Mouse (Mus musculus) forebrain, embryonic 16.5 days (tissue): Measurements from ENCODE around the gene Adcy5. TPM values are rescaled to one million over a fixed set of nuclear protein-coding genes. Genes with fewer than 3 reads are reported as not detected.

Source experiments
- ATAC-seq: fragments of 200-750 bp; cut with Nextera tagmentation; 2 replicates; pipeline ENCODE4 v1.8.0; 2017; ENCODE audit warnings: mild to moderate bottlenecking, moderate library complexity
- H3K27ac ChIP-seq: fragments of 300-500 bp; sonication (generic); 2 replicates; pipeline ENCODE4 v1.5.1; 2014; ENCODE audit warnings: low read length, control low read depth
- H3K27me3 ChIP-seq: fragments of 300-500 bp; sonication (generic); replicated peaks from 2 replicates; pipeline ENCODE4 v1.6.1; 2014; ENCODE audit warnings: low read length; ENCODE audit not compliant: control insufficient read depth, insufficient read depth
- H3K36me3 ChIP-seq: fragments of 300-500 bp; sonication (generic); 2 replicates; pipeline ENCODE4 v1.6.1; 2014; ENCODE audit not compliant: control insufficient read depth, insufficient read depth
- H3K4me1 ChIP-seq: fragments of 300-500 bp; sonication (generic); replicated peaks from 2 replicates; pipeline ENCODE4 v1.6.1; 2014; ENCODE audit warnings: low read length; ENCODE audit not compliant: control insufficient read depth, insufficient read depth
- H3K4me2 ChIP-seq: fragments of 300-500 bp; sonication (generic); 2 replicates; pipeline ENCODE4 v1.6.1; 2014; ENCODE audit warnings: mild to moderate bottlenecking, low read length, control low read depth
- H3K4me3 ChIP-seq: fragments of 300-500 bp; sonication (generic); replicated peaks from 2 replicates; pipeline ENCODE4 v1.5.1; 2014; ENCODE audit warnings: mild to moderate bottlenecking, low read length, control low read depth
- H3K9ac ChIP-seq: fragments of 300-500 bp; sonication (generic); replicated peaks from 2 replicates; pipeline ENCODE4 v1.6.1; 2014; ENCODE audit warnings: low read depth, low read length, control low read depth
- H3K9me3 ChIP-seq: fragments of 300-500 bp; sonication (generic); 2 replicates; pipeline ENCODE4 v1.6.1; 2016; ENCODE audit warnings: low read length; ENCODE audit not compliant: control insufficient read depth
- WGBS: fragments of 180-500 bp; shearing (Covaris S2); extraction: QIAGEN DNeasy Blood & Tissue Kit; methylation state at CpG from one replicate; pipeline ENCODE4 v1.1.7; 2014; 5-methylcytosine and 5-hydroxymethylcytosine counted together
- polyA plus RNA-seq: library from polyadenylated mRNA; unstranded; fragments of >200 nt; fragmentation: Nextera tagmentation; extraction: Ambion mirVana; gene quantifications from 2 replicates; pipeline ENCODE4 v1.2.1, GENCODE M21; 2015

Gene Adcy5
- polyA plus RNA-seq, 1 experiment from 2014 or later, result 6.8 TPM

DNA sequence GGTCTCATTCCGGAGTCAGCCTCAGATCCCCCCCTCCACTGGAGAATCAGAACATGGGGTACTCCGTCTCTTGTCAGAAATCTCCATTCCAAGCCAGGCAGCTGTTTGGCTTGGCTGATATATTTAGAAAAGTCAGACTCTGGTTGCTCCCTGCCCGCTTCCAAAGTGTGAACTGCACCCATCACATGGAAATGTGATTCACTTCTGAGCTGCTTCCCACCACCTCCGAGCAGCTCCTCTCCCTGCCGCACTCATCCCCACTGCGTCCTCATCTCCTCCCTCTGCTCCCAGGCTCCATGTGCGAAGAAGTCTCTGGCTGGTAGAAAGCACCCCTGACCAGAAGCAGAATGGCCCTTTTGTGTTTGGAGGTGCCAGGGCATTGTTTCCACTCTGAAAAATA lies 37.2 kb upstream of the Adcy5 start:
- 60% methylated on average over 7 of the region's 7 CpGs for whole genome bisulfite sequencing
- Histone ChIP-seq H3K27ac (no peak overlapping the region), H3K9ac (no peak overlapping the region), H3K4me2 (no peak overlapping the region), H3K4me3 (no peak overlapping the region), H3K36me3 (no peaks in the 10 kb centered on the region), H3K27me3 (no peaks in the 10 kb centered on the region), H3K4me1 (no peaks in the 10 kb centered on the region), H3K9me3 (no peaks in the 10 kb centered on the region)
- ATAC-seq, result no peak

DNA sequence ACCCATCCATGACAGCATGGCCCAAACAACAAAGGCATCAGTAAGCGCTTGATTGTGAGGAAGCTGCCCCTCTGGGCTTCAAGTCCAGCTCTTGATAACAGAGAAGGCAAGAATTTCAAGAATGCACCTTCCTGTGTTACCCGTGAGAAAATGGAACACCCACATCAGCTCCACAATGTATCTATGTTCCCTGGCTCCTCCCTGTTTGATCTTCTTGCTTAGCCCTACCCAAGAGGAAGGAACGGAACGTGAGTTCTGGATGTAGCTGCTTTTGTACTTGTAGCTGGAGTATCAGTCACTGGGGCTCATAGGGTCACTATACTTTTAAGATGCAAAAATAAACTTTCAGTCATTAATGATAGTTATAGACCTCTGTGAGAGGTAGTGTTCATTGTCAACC lies 34.1 kb upstream of the Adcy5 start:
- WGBS, result 79% methylated on average over 4 of the region's 4 CpGs
- no peak overlapping the region for H3K27ac ChIP-seq
- no peaks in the 10 kb centered on the region for H3K36me3 ChIP-seq
- no peak overlapping the region for H3K4me3 ChIP-seq
- H3K9ac ChIP-seq, result no peak overlapping the region
- H3K4me1 ChIP-seq, result no peaks in the 10 kb centered on the region
- H3K27me3 ChIP-seq, result no peaks in the 10 kb centered on the region
- no peak overlapping the region for H3K4me2 ChIP-seq
- ATAC-seq, result no peak
- no peaks in the 10 kb centered on the region for H3K9me3 ChIP-seq

DNA sequence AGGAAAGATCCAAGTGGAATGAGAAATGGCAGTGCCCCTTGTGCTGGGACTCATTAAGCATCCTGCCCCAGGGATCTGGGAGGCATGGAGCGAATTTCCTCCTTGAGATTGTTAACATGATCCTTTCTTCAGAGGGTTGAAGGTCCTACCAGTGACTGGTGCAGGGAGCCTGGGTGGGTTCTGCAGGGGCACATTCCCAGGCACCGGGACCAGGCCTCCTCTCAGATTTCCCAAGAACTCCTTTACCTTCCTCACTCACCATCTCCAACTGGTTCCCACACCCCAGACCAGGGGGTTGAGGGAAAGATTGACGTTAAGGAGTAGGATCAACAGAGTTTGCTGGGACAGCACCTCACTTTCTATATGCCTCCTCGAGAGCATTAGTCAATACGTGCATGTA lies 27.4 kb upstream of the Adcy5 start:
- no peak overlapping the region for H3K27ac ChIP-seq
- no peak overlapping the region for H3K4me3 ChIP-seq
- WGBS, result 88% methylated on average over 5 of the region's 5 CpGs
- no peaks in the 10 kb centered on the region for H3K27me3 ChIP-seq
- H3K9ac ChIP-seq, result no peak overlapping the region
- no peaks in the 10 kb centered on the region for H3K36me3 ChIP-seq
- H3K4me1 ChIP-seq, result no peaks in the 10 kb centered on the region
- no peak overlapping the region for H3K4me2 ChIP-seq
- no peaks in the 10 kb centered on the region for H3K9me3 ChIP-seq
- no peak for ATAC-seq

DNA sequence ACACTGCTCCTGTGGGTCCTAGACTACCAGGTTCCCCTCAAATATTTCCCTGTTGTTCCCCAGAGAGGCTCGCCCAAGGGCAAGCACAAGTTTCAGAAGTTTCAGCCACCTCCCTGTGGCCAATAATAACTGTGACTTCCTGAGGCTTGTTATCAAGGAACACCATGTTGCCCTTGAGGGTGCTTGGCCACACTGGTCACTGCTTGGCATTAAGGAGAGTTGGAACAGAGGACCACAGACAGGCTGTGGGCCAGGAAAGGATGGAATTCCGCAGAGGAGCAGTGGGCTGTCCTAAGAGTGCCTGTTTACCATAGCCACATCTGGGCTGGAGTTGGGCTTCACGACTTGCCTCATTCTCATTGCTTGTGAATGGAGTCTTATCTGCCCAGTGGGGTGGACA lies 24.5 kb upstream of the Adcy5 start:
- Histone ChIP-seq H3K4me3 (no peak overlapping the region), H3K4me2 (no peak overlapping the region), H3K27me3 (no peaks in the 10 kb centered on the region), H3K9ac (no peak overlapping the region), H3K9me3 (no peaks in the 10 kb centered on the region), H3K27ac (no peak overlapping the region), H3K36me3 (no peaks in the 10 kb centered on the region), H3K4me1 (no peaks in the 10 kb centered on the region)
- ATAC-seq, result no peak
- WGBS, result 75% methylated on average over 3 of the region's 3 CpGs

DNA sequence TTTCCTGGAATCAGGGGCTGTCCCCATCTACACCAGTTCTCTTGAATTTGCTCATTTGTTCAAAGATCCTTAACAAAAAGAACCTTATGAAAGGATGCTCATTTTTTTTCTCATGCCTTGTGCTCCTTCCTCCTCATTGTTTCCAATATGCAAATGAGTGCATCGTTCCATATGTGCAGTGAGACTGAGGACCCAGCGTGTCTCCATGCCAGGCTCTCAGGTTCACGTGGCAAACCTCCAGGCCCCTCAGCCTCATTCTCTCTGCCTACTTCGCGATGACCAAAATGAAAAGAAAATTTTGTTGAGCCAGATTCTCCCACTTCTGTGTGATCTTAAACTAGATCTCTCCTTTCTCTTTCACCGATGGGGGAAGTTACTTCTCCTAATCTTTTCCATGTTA lies 15.3 kb upstream of the Adcy5 start:
- H3K9me3 ChIP-seq, result no peaks in the 10 kb centered on the region
- no peak overlapping the region for H3K9ac ChIP-seq
- H3K27ac ChIP-seq, result peak overlapping the region; percentile 32; the same call in 1 of the 2 replicates
- ATAC-seq, result peak; percentile 45
- no peaks in the 10 kb centered on the region for H3K27me3 ChIP-seq
- H3K4me2 ChIP-seq, result peak overlapping the region; percentile 13; the same call in 1 of the 2 replicates
- peaks cover 17% of the 10 kb centered on the region for H3K4me1 ChIP-seq
- H3K36me3 ChIP-seq, result no peaks in the 10 kb centered on the region
- H3K4me3 ChIP-seq, result no peak overlapping the region
- whole genome bisulfite sequencing, result 20% methylated on average over 6 of the region's 6 CpGs

DNA sequence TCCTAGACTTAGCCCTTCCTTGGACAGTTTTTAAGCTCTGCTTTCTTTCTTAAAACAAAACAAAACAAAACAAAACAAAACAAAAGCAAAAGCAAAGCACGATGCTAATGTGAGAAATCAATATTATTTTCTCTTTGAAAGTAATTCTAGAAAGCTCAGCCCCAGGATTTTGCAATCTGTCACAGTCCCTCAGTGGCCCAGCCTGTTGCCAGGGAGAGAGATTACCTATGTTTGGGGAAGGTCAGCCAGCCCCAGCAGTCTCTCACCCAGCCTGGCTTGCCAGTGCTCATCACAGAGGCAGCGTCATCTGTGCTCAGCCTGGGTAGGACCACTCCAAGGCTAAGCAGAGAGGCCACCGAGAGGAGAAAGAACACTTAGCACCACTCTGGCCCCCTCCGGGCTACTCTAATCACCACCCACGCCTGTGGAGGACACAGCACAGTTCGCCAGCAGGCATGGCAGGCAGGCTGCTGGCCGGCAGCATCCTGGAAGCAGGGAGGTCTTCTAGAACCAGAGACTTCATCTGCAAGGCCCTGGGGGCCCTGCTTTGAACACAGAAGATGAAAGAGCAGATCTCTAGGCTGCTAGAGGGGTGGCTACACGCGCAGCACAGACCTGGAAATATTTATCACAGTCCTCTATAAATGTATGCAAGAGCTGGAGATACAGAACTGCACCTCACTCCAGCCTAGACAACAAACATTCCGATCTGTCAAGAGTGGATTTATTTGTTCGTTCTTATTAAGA lies 14.6 kb upstream of the Adcy5 start:
- H3K36me3 ChIP-seq, result no peaks in the 10 kb centered on the region
- H3K9ac ChIP-seq, result 0 out of 2 replicates have a peak overlapping the region, but pooled peaks have one; percentile 1
- H3K9me3 ChIP-seq, result no peaks in the 10 kb centered on the region
- no peak overlapping the region for H3K4me3 ChIP-seq
- H3K27me3 ChIP-seq, result no peaks in the 10 kb centered on the region
- no peak overlapping the region; the same call in 1 of the 2 replicates for H3K27ac ChIP-seq
- H3K4me1 ChIP-seq, result peaks cover 17% of the 10 kb centered on the region
- WGBS, result 12% methylated on average over 11 of the region's 11 CpGs
- peak overlapping the region; percentile 13; the same call in 1 of the 2 replicates for H3K4me2 ChIP-seq
- peak; percentile 72 for ATAC-seq

DNA sequence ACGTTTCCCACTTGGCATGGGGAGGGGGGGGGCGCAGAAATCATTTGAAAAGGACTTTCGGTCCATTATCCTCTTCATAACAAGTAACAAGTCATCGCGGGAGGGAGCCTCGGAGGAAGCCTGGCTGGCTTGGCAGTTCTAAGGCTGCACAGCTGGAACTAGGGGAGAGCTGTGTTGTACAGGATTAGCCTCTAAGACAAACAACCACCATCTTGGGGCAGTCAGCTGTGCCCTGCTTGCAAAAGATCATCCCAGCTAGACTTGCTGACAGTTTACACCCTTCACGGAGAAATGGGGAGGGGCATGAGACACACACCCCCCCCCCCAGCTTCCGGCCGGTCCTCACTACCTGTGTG lies 14.1 kb upstream of the Adcy5 start:
- no peak for ATAC-seq
- no peak overlapping the region for H3K4me3 ChIP-seq

DNA sequence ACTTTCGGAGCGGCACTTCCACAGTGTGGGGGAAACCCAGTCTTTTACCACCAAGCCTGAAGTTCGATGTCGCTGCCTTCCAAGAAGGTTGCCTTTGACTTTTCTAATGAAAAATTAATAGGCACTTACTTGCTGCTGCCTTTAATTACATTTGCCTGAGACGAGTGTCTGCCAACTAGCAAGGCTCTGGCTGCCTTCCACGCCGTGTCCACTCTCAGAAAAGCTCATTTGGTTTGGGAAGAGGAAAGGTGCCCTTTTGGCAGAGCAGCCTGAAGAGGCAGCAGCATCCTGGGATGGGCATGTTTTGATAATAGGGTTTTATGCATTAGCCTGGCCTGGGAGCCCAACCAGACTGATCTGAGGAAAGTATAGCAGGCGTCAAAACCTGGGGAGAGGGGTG lies 12.8 kb upstream of the Adcy5 start:
- Histone ChIP-seq H3K9me3 (no peaks in the 10 kb centered on the region), H3K9ac (no peak overlapping the region), H3K4me3 (no peak overlapping the region), H3K4me2 (no peak overlapping the region), H3K36me3 (no peaks in the 10 kb centered on the region), H3K27me3 (no peaks in the 10 kb centered on the region), H3K27ac (no peak overlapping the region), H3K4me1 (peaks cover 17% of the 10 kb centered on the region)
- WGBS, result 54% methylated on average over 8 of the region's 8 CpGs
- no peak for ATAC-seq

More for the DNA sequence above, 14.1 kb upstream of the Adcy5 start:
- no peaks in the 10 kb centered on the region for H3K36me3 ChIP-seq
- no peak overlapping the region for H3K4me2 ChIP-seq
- peaks cover 17% of the 10 kb centered on the region for H3K4me1 ChIP-seq
- H3K9me3 ChIP-seq, result no peaks in the 10 kb centered on the region
- WGBS, result 23% methylated on average over 9 of the region's 9 CpGs
- 0 out of 2 replicates have a peak overlapping the region, but pooled peaks have one; percentile 1 for H3K9ac ChIP-seq
- no peak overlapping the region for H3K27ac ChIP-seq
- no peaks in the 10 kb centered on the region for H3K27me3 ChIP-seq

DNA sequence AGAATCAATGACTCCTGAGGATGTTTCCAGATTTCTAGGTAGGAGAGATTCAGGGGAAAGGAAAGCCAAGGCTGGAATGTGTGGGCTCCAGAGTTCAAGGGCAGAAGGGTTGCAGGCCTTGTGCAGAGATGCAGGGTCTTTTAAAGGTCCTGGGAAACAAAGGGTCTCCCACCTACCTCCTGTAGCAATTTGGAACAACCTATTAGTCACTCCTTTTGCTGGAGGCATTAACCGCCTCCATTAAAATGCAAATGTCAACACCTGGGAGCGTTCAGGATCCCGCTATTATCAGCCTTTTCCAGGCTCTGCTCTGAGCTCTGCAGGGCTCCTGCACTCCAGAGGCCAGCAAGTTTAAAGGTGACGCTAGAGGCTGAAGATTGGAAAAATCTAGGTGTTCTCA lies 8.5 kb upstream of the Adcy5 start:
- 17% methylated on average over 4 of the region's 4 CpGs for WGBS
- H3K9me3 ChIP-seq, result no peaks in the 10 kb centered on the region
- no peak for ATAC-seq

More for the DNA sequence above, 8.5 kb upstream of the Adcy5 start:
- H3K27ac ChIP-seq, result no peak overlapping the region
- no peaks in the 10 kb centered on the region for H3K4me1 ChIP-seq
- no peak overlapping the region for H3K4me2 ChIP-seq
- H3K36me3 ChIP-seq, result no peaks in the 10 kb centered on the region
- no peak overlapping the region for H3K9ac ChIP-seq
- no peaks in the 10 kb centered on the region for H3K27me3 ChIP-seq
- no peak overlapping the region for H3K4me3 ChIP-seq
